Mouse (Mus musculus) layer of hippocampus, adult 11-12 months (tissue): Measurements from ENCODE around the gene Etnk2.

Experiments used
- DNase-seq: peaks from one replicate; pipeline ENCODE4 v3.0.0; 2022; ENCODE audit warnings: low spot score

The Etnk2 gene

GRCm38 (mm10) chr1:133382552-133383155 is 19.3 kb downstream of the Etnk2 start:
- no peak for DNase-seq

GRCm38 (mm10) chr1:133383157-133383783 is 19.9 kb downstream of the Etnk2 start:
- no peak for DNase-seq

- peak; percentile 78 for DNase-seq
Observed at GRCm38 (mm10) chr1:133385506-133385905, 22.1 kb downstream of the Etnk2 start.

- no peak for DNase-seq
Observed at GRCm38 (mm10) chr1:133386209-133386608, 22.8 kb downstream of the Etnk2 start.

GRCm38 (mm10) chr1:133387539-133388268 is 24.3 kb downstream of the Etnk2 start:
- no peak for DNase-seq

GRCm38 (mm10) chr1:133394702-133395101 is 31.3 kb downstream of the Etnk2 start:
- DNase-seq: no peak

GRCm38 (mm10) chr1:133396693-133397092 is 33.3 kb downstream of the Etnk2 start:
- DNase-seq: no peak

- no peak for DNase-seq
Observed at GRCm38 (mm10) chr1:133397094-133397482, 33.7 kb downstream of the Etnk2 start.

GRCm38 (mm10) chr1:133397483-133398237 is 34.3 kb downstream of the Etnk2 start:
- DNase-seq: peak; percentile 19

- no peak for DNase-seq
Observed at GRCm38 (mm10) chr1:133400014-133400725, 36.8 kb downstream of the Etnk2 start.

- no peak for DNase-seq
Observed at GRCm38 (mm10) chr1:133404005-133404404, 40.6 kb downstream of the Etnk2 start.

- DNase-seq: no peak
Observed at GRCm38 (mm10) chr1:133406614-133407013, 43.2 kb downstream of the Etnk2 start.

- DNase-seq: no peak
Observed at GRCm38 (mm10) chr1:133407436-133407835, 44.1 kb downstream of the Etnk2 start.

GRCm38 (mm10) chr1:133408321-133408720 is 44.9 kb downstream of the Etnk2 start:
- no peak for DNase-seq

GRCm38 (mm10) chr1:133408880-133409516 is 45.6 kb downstream of the Etnk2 start:
- DNase-seq: no peak

GRCm38 (mm10) chr1:133409786-133410185 is 46.4 kb downstream of the Etnk2 start:
- DNase-seq: no peak

- DNase-seq: no peak
Observed at GRCm38 (mm10) chr1:133411506-133412147, 48.3 kb downstream of the Etnk2 start.

- no peak for DNase-seq
Observed at GRCm38 (mm10) chr1:133412941-133413340, 49.6 kb downstream of the Etnk2 start.

- no peak for DNase-seq
Observed at GRCm38 (mm10) chr1:133415086-133415485, 51.7 kb downstream of the Etnk2 start.

GRCm38 (mm10) chr1:133415505-133415904 is 52.1 kb downstream of the Etnk2 start:
- no peak for DNase-seq

- DNase-seq: no peak
Observed at GRCm38 (mm10) chr1:133416472-133416871, 53.1 kb downstream of the Etnk2 start.
